Mouse (Mus musculus) heart, adult 2 months (tissue): ENCODE results near the gene Adcy7.

Experiments
- CTCF ChIP-seq: fragments of 200-600 bp; IDR thresholded peaks from 2 replicates; pipeline ENCODE4 v1.8.1; 2022; ENCODE audit warnings: antibody characterized with exemption, mild to moderate bottlenecking, moderate library complexity
- EP300 ChIP-seq: fragments of 200-500 bp; IDR thresholded peaks from 2 replicates; pipeline ENCODE4 v1.6.1; 2011; ENCODE audit warnings: low read depth, low read length, control low read depth; ENCODE audit not compliant: insufficient read depth

GRCm38 (mm10) chr8:88280904-88281303, 8.7 kb downstream of the Adcy7 start:
- no peak for TF ChIP-seq CTCF
- TF ChIP-seq EP300 = no peak
